Mouse (Mus musculus) adrenal gland (tissue): ENCODE measurements around the gene Slc46a3.

Experiments used
- intact Hi-C: fragments of 180-260 bp; cut with DNase I; formaldehyde crosslinking; loops from one replicate; pipeline ENCODE4 v1.15.1; 2025
- long read RNA-seq, 2 experiments: library from polyadenylated mRNA; unstranded; transcript quantifications; one replicate each; pipeline ENCODE4 v2.0.0; 2020; ENCODE audit warnings: borderline replicate concordance in 1 of 2; ENCODE audit not compliant: insufficient replicate concordance in 1 of 2

Gene Slc46a3
- long read RNA-seq, experiment 1, transcript Slc46a3-201 (6 exons, 2,434 nt) = major isoform, 7 of 12 reads
- long read RNA-seq, experiment 1, partial matches to known transcripts = 1 of 12 reads
- long read RNA-seq, experiment 1, other reads (novel, unspliced or antisense) = 3 of 12 reads
- long read RNA-seq, experiment 2, transcript Slc46a3-202 (6 exons, 2,210 nt) = minor isoform, 7 of 30 reads
- long read RNA-seq, experiment 2, transcript Slc46a3-201 (6 exons, 2,434 nt) = major isoform, 12 of 30 reads
- long read RNA-seq, experiment 2, partial matches to known transcripts = 1 of 30 reads
- long read RNA-seq, experiment 2, other reads (novel, unspliced or antisense) = 7 of 30 reads

DNA sequence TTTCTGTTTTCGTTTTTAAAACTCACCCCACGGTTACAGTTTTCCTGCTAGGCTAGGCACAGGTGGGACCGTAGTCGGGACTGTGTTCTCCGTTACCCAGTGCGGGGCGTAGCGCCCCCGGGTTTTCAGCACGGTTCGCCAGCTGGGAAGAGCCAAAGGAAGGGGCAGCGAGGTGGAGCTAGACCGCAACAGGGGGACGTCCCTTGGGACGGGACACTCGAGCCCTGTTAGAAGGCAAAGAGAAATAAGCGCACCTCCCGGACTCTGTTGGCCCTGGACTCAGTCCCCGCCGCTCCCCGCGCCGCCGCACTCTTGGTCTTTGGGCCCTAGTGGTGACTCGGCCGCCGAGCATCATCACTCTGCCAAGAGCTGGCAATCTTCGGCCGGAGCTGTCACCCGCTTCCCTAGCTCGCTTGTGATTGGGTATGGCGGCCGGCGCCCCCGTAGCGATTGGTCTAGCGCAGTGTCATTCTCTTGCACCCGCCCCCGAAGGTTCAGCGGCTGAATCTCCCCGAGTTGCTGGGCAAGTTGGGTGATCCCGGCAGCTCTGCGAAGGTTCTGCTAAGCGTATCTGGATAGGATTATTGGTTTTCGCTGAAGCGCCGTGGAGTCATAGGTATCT, at the start of gene Slc46a3:
Slc46a3 (minus strand) TSS at position 361 of the 622 bp plus-strand sequence.
- intact Hi-C loops = no loop called here

DNA sequence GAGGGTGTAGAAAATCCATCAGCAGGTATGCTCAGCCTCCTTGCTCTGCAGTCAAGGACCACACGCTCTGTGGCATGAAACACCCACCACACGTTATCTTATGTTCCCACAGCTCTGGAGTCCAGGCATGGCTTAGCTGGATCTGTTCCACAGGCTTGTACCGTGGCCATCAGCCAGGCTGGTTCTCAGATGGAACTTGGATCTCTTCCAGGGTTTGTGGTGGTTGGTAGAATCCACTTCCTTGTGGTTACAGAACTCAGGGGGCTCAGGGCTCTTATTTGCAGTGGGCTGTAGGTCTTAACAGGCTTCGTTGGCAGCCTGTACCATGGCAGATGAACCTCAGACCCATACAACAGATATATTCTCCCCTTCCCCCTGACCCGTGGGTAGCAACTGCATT, 44.6 kb upstream of the Slc46a3 start:
- intact Hi-C loops = no loop called here

DNA sequence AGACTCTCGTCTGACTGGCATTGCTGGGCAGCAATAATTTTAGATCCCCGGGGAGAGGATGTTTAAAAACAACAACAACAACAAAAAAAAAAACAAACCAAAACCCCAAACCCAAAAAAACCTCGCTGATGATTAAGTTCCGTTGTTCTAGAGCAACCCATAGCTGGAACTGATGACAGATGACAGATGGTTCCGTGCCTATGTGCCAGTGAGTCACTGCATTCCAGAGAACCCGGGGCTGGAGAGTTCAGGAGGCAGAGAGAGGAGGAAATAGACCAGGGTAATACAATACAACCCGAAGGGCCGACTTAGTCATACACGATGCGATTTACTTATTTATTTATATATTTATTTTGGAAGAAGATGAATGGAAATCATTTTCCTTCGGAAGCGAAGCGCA, 40.5 kb upstream of the Slc46a3 start:
- intact Hi-C loops = no loop called here

DNA sequence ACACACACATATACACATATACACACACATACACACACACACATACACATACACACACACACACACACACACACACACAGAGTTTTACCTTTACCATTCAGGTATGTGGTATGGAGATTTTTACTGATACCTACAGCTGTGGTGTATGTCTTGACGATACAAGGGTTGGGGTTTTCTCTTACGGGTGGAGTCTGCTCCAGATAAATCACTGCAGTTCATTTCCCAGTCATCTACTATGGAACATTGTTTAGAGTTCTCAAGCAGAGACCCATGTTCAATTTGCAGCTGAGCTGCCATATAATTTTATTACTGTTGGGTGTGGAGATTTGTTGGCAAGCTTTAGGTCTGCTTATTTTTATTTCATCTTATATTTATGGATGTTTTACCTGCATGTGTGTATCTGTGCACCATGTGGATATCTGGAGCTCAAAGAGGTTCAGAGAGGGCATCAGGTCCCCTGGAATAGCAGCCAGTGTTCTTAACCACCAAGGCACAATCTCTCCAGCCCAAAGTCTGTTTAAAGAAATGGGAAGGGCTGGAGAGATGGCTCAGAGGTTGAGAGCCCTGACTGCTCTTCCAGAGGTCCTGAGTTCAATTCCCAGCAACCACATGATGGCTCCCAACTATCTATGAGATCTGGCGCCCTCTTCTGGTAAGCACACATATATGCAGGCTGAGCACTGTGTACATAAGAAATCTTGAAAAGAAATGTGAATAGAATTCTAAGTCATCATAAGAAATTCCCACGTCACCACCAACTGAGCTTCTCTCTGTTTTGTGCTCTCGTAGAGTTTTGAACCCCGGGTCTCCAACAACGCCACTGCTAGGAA, 34.3 kb upstream of the Slc46a3 start:
- intact Hi-C loops = loop anchor here (5.0 kb wide), 1 partner anchor 347 kb away; no protein-coding TSS in a partner anchor

DNA sequence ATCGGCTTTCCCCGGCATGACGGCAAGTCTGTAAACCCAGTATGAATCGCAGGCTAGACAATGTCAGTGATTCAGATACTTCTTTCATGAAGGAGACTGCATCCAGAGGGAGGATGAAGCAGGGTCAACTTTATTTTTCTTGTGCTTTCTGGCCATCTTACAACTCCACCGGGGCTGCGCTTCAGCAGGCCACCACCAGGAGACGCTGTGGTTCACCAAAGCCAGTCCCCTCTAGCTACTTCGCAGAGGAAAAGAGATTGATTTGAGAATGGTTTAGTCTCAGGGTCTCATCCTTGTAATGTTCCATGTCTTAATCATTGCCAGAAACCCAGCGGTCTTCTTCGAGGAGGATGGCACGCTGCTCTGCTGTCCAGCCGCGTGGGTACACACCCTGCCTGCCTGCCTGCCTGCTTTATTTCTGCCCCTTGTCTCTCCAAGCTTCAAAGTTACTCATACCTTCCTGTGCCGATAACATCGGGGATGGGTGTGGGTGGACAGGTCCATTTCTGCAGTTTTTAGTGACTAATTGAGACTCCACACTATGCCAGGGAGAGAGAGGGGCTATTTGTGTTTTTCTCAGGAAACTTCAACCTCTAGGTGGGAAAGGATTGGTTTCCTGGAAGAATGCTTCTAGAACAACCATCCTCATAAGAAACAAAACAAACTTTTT, 31.5 kb upstream of the Slc46a3 start:
- intact Hi-C loops = loop anchor here (5.0 kb wide), 1 partner anchor 344 kb away; no protein-coding TSS in a partner anchor

DNA sequence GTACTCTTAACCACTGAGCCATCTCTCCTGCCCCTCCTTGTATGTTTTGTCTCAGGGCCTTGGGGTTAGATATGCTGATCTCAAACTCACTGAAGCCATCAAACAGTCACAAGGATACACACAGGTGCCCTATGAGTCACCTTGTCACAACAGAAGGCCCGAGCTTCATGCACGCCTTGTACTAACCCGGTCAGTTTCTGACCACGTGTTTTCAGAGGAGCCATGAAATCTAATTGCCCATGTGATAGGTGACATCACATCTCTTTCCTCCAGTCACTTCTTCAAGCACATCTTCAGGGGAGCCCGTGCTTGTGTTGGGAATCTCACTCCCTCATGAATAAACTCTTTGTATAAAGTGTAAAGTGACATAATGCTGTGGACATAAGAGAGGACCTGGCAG, 30.0 kb upstream of the Slc46a3 start:
- intact Hi-C loops = loop anchor here (5.0 kb wide), 1 partner anchor 342 kb away; no protein-coding TSS in a partner anchor

DNA sequence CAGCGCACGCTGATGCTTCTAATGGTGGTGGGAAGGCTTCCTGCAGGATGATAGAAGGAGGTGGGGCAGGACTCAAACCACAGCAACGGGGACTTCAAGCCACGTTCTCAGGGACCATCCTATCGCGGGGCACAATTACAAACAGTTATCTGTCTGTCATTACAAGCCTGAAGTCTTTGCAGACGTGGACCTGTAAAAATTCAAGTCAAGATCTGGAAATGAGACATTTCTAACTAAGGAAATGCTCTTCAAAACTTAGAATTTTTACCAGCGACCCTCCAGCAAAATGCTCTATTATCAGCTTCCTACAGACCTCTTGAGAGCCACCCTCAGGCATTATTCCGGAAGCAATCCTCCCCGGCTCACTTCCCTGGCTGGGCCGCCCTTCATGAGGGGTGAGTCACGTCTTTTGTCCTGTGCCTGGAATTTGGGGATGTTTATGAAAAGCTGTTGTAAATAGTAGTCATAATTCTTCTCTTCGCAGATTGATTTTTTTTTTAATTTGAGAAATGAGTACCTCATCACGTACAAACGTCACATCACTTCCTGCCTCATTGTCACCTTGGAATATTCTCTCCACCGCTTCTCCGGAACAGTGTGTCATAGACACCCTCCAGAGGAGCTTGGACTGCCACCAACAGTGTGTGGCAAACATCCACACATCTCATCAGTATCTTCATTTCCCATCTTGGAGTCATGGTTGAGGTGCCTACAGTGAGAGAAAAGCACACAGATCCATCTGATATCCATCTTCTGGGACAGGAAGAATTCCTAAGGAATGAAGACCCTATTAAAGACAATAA, 23.6 kb upstream of the Slc46a3 start:
- intact Hi-C loops = no loop called here

DNA sequence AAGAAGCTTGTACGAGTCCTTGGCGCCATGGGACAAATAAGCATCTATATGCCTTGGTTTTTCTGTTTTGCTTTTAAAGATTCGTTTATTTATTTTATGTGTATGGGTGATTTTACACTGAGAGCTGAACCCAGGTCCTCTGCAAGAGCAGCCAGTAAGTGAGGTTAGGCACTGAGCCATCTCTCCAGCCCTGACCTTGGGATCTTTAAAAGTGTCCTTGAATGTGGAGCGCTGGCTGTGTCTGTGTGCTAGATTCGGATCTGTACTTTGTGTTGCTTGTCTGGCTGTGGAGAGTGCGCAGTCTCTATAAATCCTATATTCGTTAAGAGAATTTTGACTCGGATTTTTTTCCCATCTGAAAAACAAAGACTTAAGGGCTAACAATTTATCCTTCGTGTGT, 21.6 kb upstream of the Slc46a3 start:
- intact Hi-C loops = no loop called here

DNA sequence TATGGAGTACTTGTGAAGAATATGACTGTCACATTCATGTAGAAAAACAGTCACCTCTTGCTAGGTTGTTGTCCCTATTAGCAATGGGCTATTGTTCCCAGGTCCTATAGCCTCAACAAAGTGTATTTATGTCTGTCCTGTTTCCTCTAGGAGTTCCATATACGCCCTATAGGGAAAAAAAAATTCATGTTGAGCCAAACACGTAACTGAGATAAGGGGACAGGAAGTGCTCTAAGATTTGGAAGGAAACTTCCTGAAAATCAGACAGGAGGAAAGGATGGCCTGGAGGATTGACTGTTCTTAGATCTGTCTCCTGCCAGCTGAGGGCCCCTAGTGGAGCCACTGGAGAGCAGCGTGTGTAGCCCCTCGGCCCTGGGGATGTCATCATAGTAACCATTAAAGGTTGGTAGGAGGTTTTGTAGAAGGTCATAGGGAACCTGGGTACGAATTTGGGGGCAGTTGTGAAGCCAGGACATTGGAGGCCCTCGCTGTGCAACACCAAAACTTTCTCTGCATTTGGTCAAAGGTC, 20.5 kb upstream of the Slc46a3 start:
- intact Hi-C loops = no loop called here

DNA sequence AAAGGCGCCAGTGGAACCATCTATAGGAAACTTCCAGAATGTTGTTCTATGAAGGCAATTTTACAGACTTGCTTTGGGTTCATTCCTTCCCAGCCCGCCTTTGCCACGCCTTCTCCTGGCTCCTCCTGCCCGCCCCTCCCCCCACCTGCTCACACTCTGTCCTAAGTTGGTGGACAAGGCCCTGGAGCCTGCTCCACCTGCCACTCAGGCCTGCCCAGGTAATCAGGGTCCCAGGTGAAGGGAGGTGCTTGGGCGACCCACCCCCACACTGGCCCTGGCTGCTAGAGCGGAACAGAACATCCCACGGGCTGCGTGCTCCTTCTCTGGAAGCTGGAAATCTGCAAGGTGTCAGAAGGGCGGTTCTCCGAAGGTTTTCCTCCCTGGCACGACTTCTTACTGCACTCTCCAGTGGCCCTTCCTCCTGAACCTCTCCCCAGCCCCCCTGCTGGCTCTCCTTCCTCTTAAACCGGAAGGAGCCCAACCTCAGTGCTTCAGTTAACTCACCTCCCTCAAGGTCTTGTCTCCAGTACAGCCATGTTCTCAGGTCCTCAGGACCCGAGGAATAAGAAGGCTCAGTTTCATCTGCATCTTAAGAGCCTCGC, 18.7 kb upstream of the Slc46a3 start:
- intact Hi-C loops = no loop called here

DNA sequence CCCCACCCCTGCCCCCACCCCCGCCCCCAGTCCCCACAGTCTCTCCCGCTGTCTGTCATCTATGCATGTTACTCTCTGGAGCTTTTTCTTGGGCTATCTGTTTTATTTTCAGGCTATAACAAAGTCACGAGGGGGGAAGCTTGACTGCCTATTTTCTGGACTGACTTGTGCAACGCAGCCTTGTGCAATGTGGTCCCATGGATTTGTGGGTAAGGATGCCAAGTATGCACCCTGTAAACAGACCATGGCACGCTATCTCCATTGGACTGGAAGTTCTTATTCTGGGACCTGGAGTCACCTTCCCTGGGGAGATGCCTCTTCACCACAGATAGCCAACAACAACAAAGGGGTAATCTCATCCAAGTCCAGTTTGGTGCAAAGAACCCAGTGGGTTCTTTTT, 17.1 kb upstream of the Slc46a3 start:
- intact Hi-C loops = no loop called here

DNA sequence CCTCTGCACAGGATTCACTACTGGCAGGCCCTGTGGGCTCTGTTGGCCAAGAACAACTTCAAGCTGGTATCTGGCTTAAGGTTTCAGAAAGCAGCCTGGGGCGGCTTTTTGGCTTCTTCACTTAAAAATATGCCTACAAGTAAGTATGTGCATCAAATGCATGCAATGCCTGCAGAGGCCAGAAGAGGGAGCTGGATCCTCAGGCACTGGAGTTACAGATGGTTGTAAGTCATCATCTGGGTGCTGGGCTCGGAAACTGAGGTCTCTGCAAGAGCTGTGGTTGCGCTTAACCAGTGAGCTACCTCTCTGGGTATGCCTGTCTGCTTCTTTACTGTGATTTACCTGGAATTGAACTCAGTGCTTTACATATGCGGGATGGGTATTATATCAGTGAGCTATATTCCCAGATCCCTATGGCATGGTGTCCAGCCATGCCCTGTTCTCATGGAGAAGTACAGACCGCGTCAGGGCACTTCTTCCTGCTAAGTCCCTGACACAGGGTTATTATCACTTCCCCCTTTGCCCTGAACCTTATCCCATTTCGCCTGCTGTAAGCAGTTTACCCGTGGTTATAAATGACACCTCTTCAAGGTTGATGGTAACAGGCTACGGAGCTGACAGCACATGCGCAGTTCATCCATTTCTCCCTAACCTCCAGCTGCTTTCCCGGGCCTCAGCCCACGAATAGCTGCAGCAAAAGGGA, 16.3 kb upstream of the Slc46a3 start:
- intact Hi-C loops = no loop called here

DNA sequence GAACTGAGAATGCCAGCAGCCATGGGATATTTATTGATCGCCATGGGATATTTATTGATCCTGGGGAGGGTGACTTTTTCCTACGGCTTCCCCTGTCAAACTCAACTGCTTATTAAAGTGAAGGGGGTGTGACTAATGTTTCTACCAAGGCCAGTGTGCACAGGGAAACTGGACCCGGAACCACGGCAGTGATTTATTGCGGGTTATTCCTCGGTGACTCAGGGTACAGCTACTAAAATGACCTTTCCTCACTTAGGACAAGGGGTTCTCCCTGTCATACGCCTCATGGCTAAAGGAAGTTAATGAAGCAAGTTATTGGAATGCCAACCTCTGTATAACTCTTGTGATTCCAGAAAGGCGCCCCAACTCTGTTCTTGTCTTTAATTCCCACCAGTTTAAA, 13.2 kb upstream of the Slc46a3 start:
- intact Hi-C loops = no loop called here

DNA sequence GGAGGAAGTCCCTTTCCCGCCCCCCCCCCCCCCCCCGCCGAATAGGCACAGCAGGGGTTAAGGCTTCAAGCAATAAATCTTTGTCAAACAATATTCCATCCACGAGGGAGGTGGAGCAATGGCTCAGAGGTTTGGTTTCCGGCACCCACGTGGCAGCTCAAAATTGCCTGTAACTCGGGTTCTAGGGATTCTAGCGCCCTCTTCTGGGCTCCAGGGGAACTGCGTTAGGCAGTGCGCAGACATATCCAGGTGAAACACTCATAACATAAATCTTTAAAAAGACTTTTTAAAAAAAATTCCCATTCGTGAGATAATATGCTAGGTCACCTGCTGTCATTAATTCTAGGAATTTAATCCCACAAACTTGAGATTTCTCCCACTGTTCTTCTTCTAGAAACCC, 12.5 kb upstream of the Slc46a3 start:
- intact Hi-C loops = no loop called here

DNA sequence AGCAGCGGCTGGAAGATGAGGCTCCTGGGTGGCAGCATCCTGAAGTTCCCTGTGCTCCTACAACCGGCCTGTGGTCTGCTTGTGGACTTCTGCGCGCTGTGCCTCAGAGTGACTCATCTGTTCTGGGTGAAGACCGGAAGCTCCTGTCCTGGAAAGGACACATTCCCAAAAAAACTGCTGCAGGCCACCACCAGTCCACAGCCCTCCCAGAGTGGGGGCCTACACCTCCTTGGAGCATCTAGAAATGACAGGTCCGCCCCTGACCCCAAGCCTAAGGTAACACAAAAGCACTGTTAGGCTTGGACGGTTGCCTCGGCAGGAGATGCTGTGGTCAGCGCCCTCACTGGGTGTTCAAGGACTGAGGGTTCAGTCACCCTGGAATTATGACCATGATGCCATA, 8.6 kb upstream of the Slc46a3 start:
- intact Hi-C loops = no loop called here

DNA sequence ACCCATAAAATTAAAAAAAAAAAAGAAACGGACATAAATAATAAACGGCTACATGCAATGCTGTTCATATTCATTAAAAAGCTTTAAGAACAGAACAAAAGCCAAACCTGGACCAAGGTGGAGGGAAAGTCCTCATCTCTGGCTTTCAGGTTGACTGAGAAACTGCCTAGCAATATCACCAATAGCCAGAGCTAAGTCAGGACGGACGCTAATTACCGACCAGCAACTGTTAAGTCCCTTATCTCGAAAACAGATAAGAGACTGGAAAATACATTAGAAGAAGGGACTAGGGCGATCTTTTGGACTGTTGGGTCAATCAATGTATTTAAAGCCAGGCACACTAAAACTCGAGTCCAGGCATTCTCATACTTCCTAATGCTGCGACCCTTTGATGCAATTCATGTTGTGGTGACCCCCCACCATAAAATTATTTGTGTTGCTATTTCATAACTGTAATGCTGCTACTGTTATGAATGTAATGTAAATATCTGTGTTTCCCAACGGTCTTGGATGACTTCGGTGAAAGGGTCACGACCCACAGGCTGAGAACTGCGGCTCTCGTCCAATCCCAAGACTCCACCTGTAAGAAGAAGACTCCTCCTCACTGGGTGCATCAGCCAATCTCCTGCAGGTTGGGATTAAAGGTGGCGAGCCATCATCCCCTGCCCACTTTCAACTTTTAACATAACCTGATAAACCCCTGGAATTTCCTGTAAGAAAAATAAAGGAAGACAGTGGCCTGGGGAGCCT, 7.6 kb upstream of the Slc46a3 start:
- intact Hi-C loops = no loop called here

DNA sequence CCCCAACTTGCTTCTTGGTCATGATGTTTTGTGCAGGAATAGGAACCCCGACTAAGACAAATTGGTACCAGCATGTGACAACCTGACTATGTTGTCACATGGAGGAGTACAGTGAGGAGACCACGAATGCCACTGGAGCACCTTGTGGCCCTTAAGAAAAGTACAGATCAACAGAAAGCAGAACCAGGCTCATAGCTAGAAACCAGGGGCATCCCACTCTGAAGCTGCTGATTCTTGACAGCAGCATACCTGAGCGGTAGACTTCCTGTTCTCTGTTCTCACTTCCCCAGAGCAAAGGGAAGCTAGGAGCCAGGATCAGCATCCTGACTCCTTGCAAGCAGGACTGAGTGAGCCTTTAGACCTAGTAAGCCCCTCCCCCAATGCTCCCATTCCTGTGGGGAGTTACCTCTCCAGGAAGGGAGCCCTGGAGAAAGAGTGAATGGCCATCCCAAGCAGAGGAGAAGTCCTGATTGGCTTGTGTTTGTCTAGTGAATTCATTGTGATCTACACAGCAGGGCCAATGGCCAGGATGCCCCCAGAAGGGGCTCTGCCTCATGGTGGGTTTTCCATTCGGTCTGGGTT, 4.4 kb upstream of the Slc46a3 start:
- intact Hi-C loops = no loop called here

DNA sequence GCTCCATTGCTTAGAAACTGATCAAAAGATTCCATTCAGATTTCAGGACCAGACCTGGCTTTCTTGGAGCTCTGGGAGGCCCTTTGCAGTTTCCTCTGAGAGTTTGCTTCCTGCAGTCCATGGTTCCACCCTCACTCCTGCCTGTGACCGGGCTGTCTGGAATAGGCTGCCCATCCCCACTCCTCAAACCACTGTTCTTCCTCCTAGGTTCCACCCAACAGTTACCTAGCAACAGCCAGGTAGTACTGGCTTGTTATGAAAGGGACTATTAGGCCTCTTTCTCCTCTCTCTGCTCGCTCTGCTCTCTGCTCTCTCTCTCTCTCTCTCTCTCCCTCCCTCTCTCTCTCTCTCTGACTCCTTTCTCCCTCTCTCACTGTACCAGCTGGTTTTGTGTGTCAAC, 3.6 kb upstream of the Slc46a3 start:
- intact Hi-C loops = no loop called here
